Mouse (Mus musculus) right cerebral cortex, postnatal 25 days (tissue): ENCODE measurements around the gene Loxl1.

Experiments
- DNase-seq: peaks from one replicate; pipeline ENCODE4 v3.0.0; 2022

Loxl1 gene

DNA sequence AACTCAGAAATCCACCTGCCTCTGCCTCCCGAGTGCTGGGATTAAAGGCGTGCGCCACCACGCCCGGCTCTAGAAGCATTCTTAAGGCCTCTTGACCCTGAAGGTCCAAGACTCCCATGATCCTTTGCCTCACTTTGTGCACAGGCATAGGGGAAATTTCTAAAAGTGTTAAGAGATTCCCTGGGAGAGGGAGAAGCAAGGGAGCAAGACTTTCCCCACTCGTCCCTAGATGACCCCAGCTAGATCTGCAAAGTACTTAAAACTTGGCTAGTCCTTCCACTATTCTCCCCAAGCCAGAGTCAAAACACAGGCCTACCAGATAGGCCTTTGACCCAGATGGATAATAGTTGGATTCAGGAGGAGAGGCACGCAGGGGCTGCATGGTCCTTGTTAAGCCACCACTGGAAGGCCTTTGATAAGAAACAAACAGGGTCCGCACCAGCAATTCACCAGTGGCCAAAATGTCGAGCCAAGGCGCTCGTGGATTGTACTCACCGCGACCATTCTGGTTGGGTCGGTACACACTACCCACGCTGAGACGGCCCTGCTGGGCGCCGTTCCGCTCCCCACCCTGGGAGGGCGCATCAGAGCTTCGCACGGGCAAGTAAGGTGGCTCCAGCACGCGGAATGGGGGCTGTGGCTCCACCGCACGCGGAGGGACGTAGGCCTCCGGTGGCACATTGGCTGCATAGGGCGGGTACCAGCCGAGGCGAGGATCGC is 1.6 kb downstream of the Loxl1 start:
- no peak for DNase-seq

DNA sequence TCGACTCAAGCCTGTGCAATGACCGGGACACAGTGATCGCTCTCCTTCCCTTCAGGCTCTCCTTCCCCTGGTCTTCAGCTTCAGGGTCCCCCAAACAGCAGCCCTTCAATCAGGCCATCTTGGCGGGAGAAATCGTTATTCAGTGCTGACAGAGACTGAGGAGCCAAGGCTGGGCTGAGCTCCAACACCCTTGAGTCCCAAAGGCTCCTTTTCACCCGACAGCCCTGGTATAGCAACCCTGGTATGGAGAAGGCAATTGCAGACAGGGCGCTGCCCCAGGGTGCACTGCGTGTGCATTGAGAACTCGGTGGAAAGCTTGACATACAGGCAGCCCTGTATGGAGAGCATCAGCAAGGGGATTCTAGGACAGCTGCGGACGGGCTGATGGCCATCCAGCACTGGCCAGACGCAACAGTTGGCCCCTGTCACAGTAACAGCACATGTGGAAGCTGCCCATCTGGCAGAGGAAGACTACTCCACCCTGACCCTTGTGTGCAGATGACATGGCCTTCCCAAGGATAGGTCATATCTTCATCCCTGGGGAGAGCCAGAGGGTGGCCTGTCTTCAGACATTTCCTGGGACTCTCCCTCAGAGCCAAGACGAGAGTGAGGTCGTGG is 2.8 kb downstream of the Loxl1 start:
- no peak for DNase-seq

DNA sequence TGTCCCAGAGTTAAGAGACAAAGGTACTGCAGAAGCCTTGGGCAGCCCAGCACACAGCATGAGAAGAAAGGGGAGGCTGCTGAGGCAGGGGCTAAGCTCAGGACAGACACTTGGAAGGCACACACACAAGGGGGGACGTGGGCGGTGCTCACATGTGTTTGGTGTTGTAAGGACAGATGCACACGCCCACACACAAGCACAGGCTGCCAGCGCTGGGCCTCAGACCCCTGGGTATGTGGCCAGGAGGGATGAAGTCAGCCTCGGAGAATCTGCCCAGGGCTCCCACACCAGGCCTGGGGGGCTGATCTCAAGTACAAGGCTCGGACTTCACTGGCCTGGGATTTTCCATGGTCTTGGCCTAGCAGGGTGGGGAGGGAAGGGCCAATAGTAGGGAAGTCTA is 4.6 kb downstream of the Loxl1 start:
- peak; percentile 20 for DNase-seq

DNA sequence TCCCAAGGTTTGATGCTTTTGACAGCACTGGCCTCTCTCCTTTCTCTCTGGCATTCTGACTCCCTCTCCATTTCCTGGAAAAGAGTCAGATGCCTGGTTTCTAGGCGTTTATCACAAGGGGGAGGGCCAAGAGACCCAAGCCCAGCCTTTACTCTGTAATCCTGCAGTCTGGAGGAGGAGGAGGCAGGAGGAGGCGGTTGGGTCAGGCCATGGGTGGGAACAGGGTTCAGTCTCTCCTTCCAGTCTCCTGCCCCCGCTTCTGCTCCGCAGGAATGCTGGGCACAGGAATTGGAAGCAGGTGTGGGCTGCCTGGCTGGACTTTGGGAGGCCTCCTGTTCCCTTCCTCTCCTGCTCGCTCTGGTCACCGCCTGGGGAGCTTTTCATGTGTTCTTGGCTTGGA is 7.3 kb downstream of the Loxl1 start:
- DNase-seq: no peak

DNA sequence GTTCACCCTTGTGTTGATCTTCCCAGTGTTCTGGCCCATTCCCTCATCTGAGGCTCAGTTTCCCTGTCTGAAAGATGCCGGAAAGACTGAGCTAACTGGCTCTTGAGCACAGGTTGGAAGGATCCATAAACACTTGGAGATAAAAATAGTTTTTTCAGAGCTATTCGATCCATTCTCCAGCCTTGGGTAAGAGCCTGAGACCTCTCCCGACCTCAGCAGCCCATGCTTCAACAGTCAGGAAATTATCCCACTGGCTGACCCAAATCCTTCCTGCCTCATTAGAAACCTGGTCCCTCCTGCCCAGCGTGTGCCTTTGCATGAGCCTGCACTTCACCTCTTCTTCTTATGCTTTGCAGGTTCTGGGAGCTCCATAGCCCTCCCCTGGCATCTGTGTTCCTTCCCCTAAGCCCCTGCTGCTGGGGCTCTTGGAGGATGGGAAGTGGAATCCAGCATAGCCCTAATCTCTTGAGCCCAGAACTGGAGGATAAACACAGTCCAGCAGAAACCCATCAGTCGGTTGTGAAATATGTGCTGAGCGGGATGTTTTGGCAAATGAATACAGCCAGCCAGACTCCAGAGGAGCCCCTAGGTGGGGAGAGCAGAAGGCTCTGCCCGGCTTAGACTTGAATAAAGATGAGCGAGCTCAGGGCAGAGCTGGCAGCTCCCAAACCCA is 9.3 kb downstream of the Loxl1 start:
- DNase-seq: no peak

DNA sequence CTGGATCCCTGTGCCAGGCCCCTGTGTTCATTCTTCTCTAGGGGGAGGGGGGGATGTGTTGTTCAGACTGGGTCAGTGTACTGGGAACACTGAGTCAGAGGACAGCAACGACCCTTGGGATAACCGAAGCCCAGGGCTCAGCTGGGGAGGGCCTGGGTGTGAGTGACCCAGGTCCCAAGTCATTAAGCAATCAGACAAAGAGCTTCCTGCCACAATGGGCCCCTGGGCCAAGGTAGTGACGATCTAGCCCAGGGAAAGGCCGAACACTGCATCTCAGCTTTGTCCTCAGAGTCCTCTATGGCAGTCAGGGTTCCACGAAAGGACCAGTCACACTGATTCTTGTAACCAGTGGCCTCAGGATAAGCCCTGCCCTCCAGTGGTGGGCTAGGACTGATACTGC is 9.9 kb downstream of the Loxl1 start:
- DNase-seq: no peak

DNA sequence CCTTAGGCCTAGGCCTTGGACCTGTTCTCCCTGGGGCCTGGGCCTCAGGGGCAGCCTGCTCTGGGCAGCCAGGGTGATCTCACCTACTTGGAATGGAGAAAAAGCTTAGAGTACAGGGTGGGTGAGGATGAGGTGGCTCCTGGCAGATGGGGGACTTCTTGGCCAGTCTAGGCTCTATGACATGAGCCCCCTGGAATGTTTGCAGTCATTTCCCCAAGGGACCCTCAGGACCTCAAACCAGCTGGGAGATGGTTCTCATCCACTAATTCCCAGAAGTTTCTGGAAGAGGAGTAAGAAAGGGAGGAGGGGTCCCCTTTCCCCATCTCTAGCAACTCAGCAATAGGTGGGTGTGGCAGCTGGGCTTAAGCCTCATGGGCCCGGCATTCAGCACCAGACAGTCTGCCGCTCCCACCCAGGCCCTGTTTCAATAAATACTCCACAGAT is 13.6 kb downstream of the Loxl1 start:
- DNase-seq: no peak

DNA sequence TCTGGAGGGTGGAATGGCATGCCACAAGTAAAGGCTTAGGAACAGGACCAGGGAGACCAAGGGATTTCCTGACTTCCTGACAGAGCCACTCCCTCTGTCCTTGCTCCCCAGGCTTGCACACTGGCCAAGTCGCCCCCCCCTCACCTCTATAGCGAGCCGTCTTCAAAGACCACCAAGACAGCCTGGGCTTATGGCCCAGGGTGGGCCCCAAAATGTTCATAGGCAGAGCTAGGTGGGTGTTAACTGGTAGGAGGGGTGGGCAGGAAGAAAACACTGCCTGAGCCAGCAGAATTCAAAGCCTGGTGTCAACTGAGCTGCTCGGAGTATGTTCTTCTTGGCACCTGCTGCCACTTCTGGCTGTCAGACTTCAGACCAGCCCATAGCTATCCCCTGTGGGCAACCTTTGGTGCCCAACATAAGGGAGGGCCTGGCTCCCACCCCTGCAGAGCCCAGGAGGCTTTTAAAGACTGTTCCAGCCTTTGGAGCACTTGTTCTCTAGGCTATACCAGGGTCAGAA is 15.0 kb downstream of the Loxl1 start:
- DNase-seq: no peak

DNA sequence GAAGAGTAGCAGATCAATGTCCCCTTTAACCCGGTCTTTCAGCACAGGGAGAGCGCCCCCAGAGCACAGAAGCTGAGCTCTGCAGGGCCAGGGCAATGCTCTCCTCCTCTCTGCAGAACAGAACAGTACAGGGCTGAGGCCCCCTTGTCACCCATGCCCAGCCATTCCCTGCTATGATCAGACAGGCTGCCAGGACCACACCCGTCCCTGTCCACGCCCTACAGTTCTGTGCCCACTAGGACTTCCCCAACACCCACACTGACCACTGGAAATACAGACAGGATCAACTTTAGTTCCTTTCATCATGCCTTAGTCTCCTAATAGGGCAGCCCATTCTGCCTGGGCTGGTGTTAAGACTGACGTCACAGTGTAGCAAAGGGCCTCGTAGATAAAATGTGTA is 15.9 kb downstream of the Loxl1 start:
- no peak for DNase-seq

DNA sequence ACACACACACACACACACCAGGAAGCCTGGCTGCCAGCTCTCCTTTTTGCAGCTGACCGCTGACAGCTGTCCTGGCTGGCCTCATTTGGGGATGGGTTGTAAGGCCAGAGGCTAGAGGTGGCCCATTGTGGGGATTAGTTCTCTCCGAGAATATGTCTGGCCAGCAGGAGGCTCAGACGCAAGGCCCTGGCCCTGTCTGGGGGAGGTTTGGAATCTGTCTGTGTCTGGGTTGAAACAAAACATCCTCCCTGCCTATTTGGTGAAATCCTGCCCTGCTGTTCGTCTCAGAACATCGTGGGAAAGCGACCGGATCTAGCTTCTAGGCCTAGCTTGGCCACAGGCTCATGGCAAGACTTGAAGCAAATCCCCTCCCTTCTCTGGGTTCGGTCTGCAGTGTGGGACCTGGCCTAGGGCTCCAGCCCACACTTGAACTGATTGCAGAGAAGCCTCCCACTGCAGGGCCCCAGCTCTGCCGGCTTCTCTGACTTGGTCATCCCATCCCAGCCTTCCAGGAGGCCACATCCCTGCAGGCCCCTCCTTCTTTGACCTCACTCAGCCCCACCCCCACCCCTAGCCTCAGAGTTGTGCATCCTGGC is 17.1 kb downstream of the Loxl1 start:
- no peak for DNase-seq

DNA sequence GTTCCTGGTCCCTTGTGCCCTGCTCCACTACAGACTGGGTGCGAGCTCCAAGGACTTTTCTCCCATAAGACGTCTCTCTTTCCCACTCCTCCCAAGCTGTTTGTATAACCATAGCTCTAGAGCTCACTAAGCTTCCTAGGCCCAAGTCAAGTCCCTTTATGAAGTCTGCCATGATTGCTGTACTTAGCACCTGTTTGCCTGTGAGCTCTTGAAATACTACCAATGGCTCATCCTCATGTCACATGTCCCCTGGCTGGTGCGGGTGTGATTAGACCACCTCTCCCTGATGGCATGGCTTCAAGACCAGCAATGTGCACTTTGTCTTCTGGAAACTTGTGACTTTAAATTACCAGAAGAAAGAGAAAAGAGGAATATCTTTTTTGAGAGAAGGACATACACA is 17.6 kb downstream of the Loxl1 start:
- no peak for DNase-seq

DNA sequence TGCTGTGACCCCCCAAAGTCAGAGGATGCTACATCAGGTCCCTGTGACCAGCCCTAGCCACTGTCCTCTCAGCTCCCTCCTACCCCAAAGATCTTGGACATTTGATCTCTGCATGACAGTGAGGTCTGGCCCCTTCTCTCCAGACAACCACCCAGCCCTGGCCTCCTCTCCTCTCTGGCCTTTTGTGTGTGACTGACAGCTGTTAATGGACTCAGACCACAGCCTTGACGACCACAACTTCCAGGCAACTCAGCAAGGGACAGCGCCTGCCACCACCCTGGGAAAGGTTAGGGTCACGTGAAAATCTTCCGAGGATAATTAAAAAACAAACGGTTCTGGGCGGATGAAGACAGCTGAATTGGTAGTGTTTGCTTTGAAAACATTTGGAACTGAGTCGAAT is 18.5 kb downstream of the Loxl1 start:
- no peak for DNase-seq

DNA sequence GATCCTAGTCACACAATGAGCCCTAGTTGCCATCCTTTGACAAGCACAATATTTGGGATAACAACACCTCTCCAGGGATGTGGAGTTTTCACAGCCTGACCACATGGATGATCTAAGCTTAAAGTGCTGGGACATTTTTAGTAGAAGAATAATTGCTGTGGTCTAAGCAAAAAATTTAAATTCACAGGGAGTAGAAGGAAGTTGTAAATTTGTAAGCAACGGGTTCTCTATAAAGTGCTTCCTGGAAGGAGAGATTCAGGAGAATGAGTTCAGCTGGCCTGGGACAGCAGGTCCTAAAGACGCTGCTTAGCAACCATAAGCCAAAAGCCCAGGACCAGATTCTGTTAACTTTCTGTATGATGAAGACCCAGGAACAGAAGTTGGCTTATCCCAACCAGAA is 23.1 kb downstream of the Loxl1 start:
- no peak for DNase-seq

DNA sequence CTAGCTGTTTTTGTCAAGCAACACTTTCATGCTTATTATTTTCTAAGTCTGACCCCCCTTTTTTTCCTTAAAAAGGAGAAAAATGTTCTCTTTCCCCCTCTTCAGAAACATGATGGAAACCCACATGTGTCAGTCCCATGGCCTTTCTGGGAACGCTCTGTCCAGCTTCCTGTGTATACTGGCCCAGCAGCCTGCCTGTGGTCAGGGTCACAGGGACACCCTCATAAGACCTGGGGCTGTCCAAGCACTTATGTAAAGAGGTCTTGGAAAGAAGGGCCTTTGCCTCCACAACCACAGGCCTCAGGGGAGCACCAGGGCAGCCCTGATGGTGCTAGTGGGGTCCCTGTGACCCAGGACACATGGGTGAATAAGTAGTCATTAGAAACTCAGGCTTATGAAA is 23.9 kb downstream of the Loxl1 start:
- no peak for DNase-seq

DNA sequence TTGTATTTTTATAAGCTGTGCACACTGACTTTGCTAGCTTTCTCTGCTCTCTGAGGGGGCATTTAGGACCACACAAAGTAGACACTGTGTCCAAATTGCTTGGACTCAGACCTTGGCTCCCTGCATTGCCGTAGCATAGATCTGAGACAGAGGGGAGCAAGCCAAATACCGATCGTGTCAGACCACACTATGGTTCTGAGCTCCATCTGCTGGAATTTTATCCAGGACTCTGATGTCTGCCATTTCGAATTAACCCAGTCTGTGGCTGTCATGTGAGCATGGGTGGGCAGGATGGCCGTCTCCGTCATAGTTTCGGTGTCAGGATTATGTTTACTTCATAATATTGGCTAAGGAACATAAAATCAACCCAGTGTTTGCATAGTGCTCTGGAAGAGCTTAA is 29.6 kb downstream of the Loxl1 start:
- DNase-seq: no peak

DNA sequence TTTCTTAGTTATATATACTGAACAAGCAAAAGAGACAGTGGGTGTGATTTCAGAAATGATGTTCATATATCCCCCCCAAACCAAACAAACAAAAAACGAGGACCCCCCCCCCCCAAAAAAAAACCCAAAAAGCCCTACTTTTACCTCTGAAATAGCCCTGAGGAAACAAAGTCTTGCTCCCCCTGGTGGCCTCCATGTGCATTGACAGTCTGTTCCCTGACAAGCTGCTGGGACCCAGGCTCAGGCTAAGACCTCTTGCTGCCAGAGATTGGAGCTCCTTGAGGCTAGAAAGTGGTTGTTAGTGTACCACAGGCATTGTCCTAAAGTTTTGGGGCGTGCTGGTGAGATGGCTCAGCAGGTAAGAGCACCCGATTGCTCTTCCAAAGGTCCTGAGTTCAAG is 31.4 kb downstream of the Loxl1 start:
- no peak for DNase-seq

DNA sequence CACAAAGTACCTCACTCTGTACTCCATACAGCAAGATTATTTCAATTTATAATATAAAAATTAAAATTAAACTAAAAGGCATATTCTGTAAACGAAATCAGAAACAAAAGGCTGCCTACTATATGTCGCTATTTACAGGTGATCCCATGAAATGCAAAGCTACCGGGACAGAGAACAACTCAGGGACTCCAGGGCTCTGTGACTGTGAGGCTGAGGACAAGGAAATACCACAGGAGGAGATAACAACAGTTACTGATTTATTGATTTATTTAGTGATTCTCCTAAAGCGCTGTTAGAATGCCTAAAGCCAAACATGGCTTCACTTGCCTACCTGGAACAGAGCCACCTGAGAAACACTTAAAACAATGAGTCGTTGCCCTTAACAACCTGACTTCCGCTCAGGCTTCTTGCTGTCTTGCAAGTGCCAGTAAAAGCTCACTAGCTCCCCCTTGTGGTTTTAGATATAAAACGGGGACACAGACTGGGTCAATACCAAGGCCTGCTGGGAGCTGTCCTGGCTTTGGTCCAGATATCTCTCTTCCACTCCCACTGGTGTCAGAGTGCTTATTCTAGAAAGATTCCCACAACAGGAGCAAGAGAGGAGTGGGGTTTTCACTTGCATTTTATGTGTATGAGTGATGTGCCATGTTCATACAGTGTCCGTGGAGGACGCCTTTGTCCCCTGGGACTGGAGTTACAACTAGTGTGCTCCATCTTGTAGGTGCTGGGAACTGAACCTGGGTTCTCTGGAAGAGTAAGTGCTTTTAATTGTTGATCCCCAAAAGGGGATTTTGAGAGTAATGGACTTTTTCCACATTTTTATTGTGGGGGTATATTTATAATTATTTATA is 32.5 kb downstream of the Loxl1 start:
- DNase-seq: peak; percentile 36

DNA sequence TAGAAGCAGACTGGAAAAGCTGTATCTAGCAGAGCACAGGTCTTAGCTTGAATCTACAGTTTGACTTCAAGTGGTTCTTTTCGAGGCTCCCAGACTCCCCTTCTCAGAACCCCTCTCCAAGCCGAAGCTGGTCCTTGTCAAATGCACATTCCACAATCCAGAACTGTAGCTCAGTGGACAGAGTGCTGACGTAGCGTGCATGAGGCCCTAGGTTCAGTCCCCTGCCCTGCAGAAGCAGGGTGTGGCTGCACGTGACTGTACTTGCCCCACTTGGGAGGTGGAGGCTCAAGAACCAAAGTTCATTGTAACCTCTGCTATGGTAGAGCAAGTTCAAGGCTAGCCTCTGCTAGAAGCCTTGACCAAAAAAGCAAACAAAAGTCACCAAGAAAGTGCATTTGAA is 33.2 kb downstream of the Loxl1 start:
- DNase-seq: no peak

DNA sequence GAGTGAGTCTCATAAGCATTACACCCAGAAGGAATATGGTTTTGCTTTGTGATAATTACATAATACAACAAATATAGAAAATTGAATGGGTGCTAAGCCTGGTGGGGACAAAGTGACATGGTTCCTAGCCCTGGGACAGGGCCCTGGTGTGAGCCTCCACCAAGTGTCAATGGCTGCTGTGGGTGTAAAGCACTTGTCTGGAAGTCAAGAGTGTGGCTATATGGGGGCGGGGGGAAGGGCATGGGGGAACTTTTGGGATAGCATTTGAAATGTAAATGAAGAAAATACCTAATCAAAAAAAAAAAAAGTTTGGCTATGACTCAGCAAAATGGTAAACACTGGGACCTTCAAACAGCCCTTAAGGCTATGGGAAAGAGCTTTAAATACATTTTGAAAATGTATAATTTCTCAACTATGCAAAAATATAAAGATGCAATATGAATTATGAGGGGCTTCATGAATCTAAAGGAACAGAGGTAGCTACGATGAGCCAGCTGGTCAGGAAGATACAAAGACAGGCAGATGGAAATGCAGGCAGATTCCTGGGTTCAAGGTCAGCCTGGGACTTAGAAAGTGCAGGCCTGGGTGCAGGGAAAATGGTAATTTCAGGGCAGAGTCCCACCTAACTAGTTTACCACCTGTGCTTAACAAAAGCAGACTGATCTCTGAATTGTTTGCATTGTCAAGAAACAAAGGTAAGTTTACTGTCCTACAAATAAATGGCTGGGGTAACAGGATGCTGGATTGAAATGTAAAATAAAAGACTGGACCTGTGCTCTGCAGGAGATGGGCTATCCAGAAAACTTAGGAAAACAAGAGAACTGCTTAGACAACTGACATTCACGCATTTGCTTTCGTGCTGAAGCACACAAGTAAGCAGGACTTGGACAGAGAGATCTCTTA is 33.9 kb downstream of the Loxl1 start:
- DNase-seq: no peak

DNA sequence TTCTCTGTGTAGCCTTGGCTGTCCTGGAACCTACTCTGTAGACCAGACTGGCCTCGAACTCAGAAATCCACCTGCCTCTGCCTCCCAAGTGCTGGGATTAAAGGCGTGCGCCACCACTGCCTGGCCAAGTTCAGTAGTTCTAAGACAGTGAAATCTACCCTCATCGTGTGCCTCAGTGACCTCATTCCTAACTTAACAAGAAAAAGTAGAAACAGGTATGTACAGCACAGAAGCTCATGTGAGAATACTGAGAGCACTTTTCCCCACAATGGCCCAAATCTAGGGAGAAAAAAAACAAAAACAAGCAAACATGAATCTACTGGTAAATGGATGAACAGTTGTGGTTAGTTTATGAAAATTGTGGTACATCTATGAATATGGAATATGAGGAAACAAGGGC is 34.7 kb downstream of the Loxl1 start:
- DNase-seq: no peak

DNA sequence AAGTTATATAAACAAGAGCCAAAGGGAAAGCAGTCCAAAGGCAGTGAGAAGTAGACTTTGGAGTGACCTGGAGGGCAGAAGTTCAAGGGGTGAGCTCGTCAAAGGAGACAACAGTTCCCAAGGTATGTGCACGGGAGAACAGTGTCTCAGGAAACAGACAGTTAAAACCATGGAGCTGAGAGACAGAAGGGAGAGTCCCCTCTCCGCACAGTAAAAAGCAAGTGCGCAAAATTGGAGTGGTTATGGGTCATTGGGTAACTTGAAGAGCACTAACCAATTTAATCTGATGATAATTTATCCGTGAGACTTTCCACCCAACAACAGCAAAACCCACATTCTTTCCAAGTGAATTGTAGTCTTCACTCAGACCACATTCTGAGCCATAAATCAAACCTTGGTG is 36.6 kb downstream of the Loxl1 start:
- no peak for DNase-seq

DNA sequence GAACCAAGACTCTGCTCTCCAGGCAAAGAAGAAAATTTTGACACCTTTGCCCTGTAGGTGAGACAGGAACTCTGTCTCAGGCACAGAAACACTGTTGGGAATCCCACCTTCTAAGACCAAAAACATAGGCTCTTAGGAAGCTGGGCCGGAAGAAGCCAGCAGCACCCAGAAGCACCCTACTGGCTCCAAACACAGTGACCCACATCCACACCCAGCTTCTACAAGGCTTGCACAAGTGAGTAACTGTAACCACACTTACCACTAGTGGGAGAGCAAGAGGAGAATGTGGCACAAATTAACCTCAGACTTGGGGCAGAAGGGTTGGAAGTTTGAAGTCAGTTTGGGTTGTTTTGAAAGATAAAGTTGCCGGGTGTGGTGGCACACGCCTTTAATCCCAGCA is 37.2 kb downstream of the Loxl1 start:
- no peak for DNase-seq
